Mouse (Mus musculus): ENCODE measurements around the gene Ptger4.

Gene Ptger4

DNA sequence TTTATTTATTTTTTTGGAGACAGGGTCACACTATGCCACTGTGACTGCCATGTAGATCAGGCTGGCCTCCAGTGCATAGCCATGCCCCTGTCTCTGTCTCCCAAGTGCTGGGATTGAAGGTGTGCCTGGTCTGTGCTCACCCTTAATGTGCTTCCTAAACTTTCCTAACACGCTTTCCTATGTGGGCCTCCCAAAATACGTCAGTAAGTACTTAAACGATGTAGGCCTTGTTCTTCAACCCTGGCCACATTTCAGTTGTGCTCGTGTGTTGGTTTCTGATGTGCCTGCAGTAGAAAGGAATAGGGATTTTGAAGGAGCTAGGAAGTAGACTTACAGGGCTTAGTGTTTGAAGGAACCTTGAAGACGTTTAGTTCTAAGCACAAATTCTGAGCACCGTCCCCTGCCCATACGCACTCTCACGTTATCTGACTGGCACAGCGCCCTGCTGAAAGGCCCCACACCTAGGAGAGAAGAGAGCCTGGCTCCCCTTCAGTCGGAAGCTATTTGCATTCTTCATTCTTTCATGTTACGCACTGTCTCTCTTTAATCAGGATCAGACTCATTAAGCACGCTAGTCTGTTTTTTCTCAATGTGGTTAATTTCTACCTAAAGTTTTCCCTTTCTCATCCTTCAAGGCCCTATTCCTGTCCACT is 78.7 kb downstream of the Ptger4 start:
- DNase-seq (ENCODE audit: low read depth, low spot score): no peak

GRCm38 (mm10) chr15:5158827-5159226 is 85.2 kb downstream of the Ptger4 start:
- no peak for DNase-seq (ENCODE audit: low read depth, low spot score)

DNA sequence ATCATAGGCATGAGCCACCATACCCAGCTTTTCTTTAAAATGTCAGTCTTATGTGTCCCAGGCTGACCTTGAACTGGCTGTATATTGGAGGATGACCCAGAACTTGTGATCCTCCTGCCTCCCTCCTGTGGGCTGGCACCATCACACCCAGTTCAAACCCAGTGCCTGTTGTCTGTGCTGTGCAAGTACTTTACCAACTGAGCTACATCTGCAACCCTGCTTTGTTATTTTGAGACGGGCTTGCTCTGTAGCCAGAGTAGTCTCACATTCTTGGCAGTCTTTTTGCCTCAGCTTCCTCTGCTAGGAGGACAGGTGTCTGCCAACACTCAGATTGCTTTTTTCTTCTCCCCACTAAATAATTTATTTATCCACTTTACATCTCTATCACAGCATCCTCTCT is 86.6 kb downstream of the Ptger4 start:
- no peak for DNase-seq (ENCODE audit: low read depth, low spot score)
